Mouse (Mus musculus): Measurements from ENCODE around the gene Trim54. TPM values are rescaled to one million over a fixed set of nuclear protein-coding genes. Genes with fewer than 3 reads are reported as not detected.

Gene Trim54
- polyA plus RNA-seq, 1 experiment: 9.3 TPM

GRCm38 (mm10) chr5:31094799-31095691 is 21.5 kb upstream of the Trim54 start:
- TF ChIP-seq POLR2A (IDR thresholded peaks at IDR 0.05; ENCODE audit: control insufficient read depth, extremely low read depth, insufficient read depth, low read length, poor library complexity) (no peak), CTCF (IDR thresholded peaks at IDR 0.05; ENCODE audit: borderline replicate concordance, control insufficient read depth, extremely low read depth, insufficient read depth, low read length, poor library complexity) (no peak)
- Histone ChIP-seq H3K4me1 (replicated peaks; ENCODE audit: control insufficient read depth, insufficient read depth, low read length) (peaks cover 31% of the 10 kb centered on the region), H3K4me3 (ENCODE audit: control insufficient read depth, insufficient read depth, low read length) (peak overlapping the region; percentile 34), H3K27me3 (ENCODE audit: control insufficient read depth, insufficient read depth, low read length) (peaks cover 30% of the 10 kb centered on the region), H3K36me3 (ENCODE audit: control insufficient read depth, insufficient read depth, low read length) (no peaks in the 10 kb centered on the region), H3K27ac (ENCODE audit: control insufficient read depth, insufficient read depth, low read length) (no peak overlapping the region)
- peak; percentile 40 for DNase-seq
- 1% methylated on average over 59 of the region's 59 CpGs for WGBS

GRCm38 (mm10) chr5:31095711-31096480 is 20.6 kb upstream of the Trim54 start:
- TF ChIP-seq CTCF (IDR thresholded peaks at IDR 0.05; ENCODE audit: borderline replicate concordance, control insufficient read depth, extremely low read depth, insufficient read depth, low read length, poor library complexity): no peak
- TF ChIP-seq POLR2A (IDR thresholded peaks at IDR 0.05; ENCODE audit: control insufficient read depth, extremely low read depth, insufficient read depth, low read length, poor library complexity): no peak
- WGBS: 44% methylated on average over 11 of the region's 11 CpGs
- Histone ChIP-seq H3K27me3 (ENCODE audit: control insufficient read depth, insufficient read depth, low read length) (peaks cover 30% of the 10 kb centered on the region), H3K27ac (ENCODE audit: control insufficient read depth, insufficient read depth, low read length) (no peak overlapping the region), H3K4me3 (ENCODE audit: control insufficient read depth, insufficient read depth, low read length) (peak overlapping the region; percentile 34; the same call in 1 of the 2 replicates), H3K36me3 (ENCODE audit: control insufficient read depth, insufficient read depth, low read length) (no peaks in the 10 kb centered on the region), H3K4me1 (replicated peaks; ENCODE audit: control insufficient read depth, insufficient read depth, low read length) (peaks cover 31% of the 10 kb centered on the region)
- DNase-seq: no peak

DNA sequence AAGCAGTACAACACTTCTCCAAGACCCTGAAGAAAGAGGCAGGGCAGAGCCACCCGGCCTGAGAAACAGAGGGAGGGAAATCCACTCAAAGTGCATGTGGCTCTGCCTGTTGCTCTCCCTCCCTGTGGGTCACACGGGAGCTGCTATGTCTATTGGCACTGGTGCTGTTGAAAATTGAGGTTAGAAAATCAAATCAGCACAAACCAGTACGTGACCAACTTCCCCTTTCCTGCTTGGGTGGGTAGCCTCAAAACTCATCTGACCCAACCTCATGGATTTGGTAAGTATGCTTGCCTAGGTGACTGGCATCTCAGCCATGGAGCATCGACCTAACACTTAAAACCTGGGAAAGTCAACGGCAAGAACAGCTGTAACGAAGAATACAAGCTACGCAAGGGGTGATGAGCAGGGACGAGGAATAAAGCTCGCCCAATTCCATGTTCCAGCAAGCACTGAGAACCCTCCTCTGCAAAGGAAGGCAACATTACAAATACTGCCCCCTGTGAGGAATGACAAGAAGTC is 10.6 kb upstream of the Trim54 start, which contains the start of gene Dnajc5g:
Gene Dnajc5g (plus strand): TSS at position 472 of the 522 bp plus-strand sequence.
- H3K27ac ChIP-seq (ENCODE audit: control insufficient read depth, insufficient read depth, low read length): no peak within 1 kb of the TSS
- 52% methylated on average over 9 of the region's 9 CpGs for WGBS
- no peak for TF ChIP-seq POLR2A (IDR thresholded peaks at IDR 0.05; ENCODE audit: control insufficient read depth, extremely low read depth, insufficient read depth, low read length, poor library complexity)
- TF ChIP-seq CTCF (IDR thresholded peaks at IDR 0.05; ENCODE audit: borderline replicate concordance, control insufficient read depth, extremely low read depth, insufficient read depth, low read length, poor library complexity): no peak
- no peaks in the 10 kb centered on the region; the same call in 1 of the 2 replicates for H3K27me3 ChIP-seq (ENCODE audit: control insufficient read depth, insufficient read depth, low read length)
- no peak within 1 kb of the TSS for H3K4me3 ChIP-seq (ENCODE audit: control insufficient read depth, insufficient read depth, low read length)
- no peaks in the 10 kb centered on the region for H3K36me3 ChIP-seq (ENCODE audit: control insufficient read depth, insufficient read depth, low read length)
- no peak for DNase-seq
- no peaks in the 10 kb centered on the region for H3K4me1 ChIP-seq (replicated peaks; ENCODE audit: control insufficient read depth, insufficient read depth, low read length)

DNA sequence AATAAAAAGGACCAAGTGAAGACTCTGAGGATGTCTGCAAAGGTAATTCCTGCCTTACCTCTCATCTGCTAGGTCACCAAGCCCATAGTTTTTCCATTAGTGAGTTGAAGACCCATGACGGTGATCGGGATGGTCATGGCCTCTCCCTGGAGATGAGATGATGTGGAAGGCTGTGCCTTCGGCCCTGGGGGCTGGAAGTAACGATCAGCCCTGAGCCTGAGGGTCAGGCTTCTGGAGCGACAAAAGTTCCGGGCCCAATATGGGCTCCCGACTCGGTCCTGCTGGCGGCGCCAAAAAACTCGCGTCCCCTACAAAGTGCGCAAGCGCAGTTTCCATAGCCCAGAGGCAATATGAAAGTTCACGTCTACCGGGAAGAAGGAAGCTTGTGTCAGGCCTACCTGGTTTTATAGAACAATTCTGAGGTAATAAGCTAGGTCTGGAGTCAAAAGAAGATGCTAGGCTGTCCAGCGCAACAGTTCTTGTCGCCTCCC is 8.5 kb upstream of the Trim54 start, which contains the start of gene Slc30a3:
Gene Slc30a3 (minus strand): TSS at position 238 of the 491 bp plus-strand sequence.
- H3K27me3 ChIP-seq (ENCODE audit: control insufficient read depth, insufficient read depth, low read length): no peaks in the 10 kb centered on the region; the same call in 1 of the 2 replicates
- no peak within 1 kb of the TSS for H3K4me3 ChIP-seq (ENCODE audit: control insufficient read depth, insufficient read depth, low read length)
- no peak within 1 kb of the TSS for H3K27ac ChIP-seq (ENCODE audit: control insufficient read depth, insufficient read depth, low read length)
- DNase-seq: no peak
- TF ChIP-seq CTCF (IDR thresholded peaks at IDR 0.05; ENCODE audit: borderline replicate concordance, control insufficient read depth, extremely low read depth, insufficient read depth, low read length, poor library complexity): no peak
- no peak for TF ChIP-seq POLR2A (IDR thresholded peaks at IDR 0.05; ENCODE audit: control insufficient read depth, extremely low read depth, insufficient read depth, low read length, poor library complexity)
- no peaks in the 10 kb centered on the region for H3K36me3 ChIP-seq (ENCODE audit: control insufficient read depth, insufficient read depth, low read length)
- H3K4me1 ChIP-seq (replicated peaks; ENCODE audit: control insufficient read depth, insufficient read depth, low read length): no peaks in the 10 kb centered on the region
- 93% methylated on average over 18 of the region's 18 CpGs for WGBS

- H3K36me3 ChIP-seq (ENCODE audit: control insufficient read depth, insufficient read depth, low read length): no peaks in the 10 kb centered on the region
- H3K4me1 ChIP-seq (replicated peaks; ENCODE audit: control insufficient read depth, insufficient read depth, low read length): no peaks in the 10 kb centered on the region
- no peaks in the 10 kb centered on the region for H3K27me3 ChIP-seq (ENCODE audit: control insufficient read depth, insufficient read depth, low read length)
- WGBS: 22% methylated on average over 7 of the region's 7 CpGs
- no peak for TF ChIP-seq CTCF (IDR thresholded peaks at IDR 0.05; ENCODE audit: borderline replicate concordance, control insufficient read depth, extremely low read depth, insufficient read depth, low read length, poor library complexity)
- no peak for TF ChIP-seq POLR2A (IDR thresholded peaks at IDR 0.05; ENCODE audit: control insufficient read depth, extremely low read depth, insufficient read depth, low read length, poor library complexity)
- no peak overlapping the region for H3K27ac ChIP-seq (ENCODE audit: control insufficient read depth, insufficient read depth, low read length)
- DNase-seq: no peak
- no peak overlapping the region for H3K4me3 ChIP-seq (ENCODE audit: control insufficient read depth, insufficient read depth, low read length)
These were observed 5.7 kb upstream of the Trim54 start for GRCm38 (mm10) chr5:31110781-31111180.

GRCm38 (mm10) chr5:31116912-31117311 is 400 bp downstream of the Trim54 start:
- DNase-seq: no peak

More at GRCm38 (mm10) chr5:31116912-31117311, 400 bp downstream of the Trim54 start:
- Histone ChIP-seq H3K4me3 (ENCODE audit: control insufficient read depth, insufficient read depth, low read length) (no peak overlapping the region), H3K27ac (ENCODE audit: control insufficient read depth, insufficient read depth, low read length) (no peak overlapping the region), H3K4me1 (replicated peaks; ENCODE audit: control insufficient read depth, insufficient read depth, low read length) (no peaks in the 10 kb centered on the region), H3K27me3 (ENCODE audit: control insufficient read depth, insufficient read depth, low read length) (no peaks in the 10 kb centered on the region; the same call in 1 of the 2 replicates), H3K36me3 (ENCODE audit: control insufficient read depth, insufficient read depth, low read length) (no peaks in the 10 kb centered on the region)
- 43% methylated on average over 10 of the region's 10 CpGs for WGBS
- TF ChIP-seq CTCF (IDR thresholded peaks at IDR 0.05; ENCODE audit: borderline replicate concordance, control insufficient read depth, extremely low read depth, insufficient read depth, low read length, poor library complexity): no peak
- TF ChIP-seq POLR2A (IDR thresholded peaks at IDR 0.05; ENCODE audit: control insufficient read depth, extremely low read depth, insufficient read depth, low read length, poor library complexity): no peak
